Mouse (Mus musculus): ENCODE measurements at regions not wholly inside any gene's neighbourhood (a gene's known extent, or its start where the extent isn't known, plus 50 kb on each side); places are given as distances from the start of the nearest gene placed in this dataset.

GRCm38 (mm10) chr4:84028120-84028519 is 502.8 kb downstream of the Ccdc171 start:
- TF ChIP-seq CTCF (IDR thresholded peaks at IDR 0.05; ENCODE audit: insufficient read depth, low read length) (no peak), POLR2A (IDR thresholded peaks at IDR 0.05; ENCODE audit: borderline replicate concordance, extremely low read depth, low read depth, low read length) (no peak)
